Mouse (Mus musculus) ovary, postnatal 36 days (tissue): ENCODE measurements at regions not wholly inside any gene's neighbourhood (a gene's known extent, or its start where the extent isn't known, plus 50 kb on each side); places are given as distances from the start of the nearest gene placed in this dataset.

Experiments
- DNase-seq: peaks from one replicate; pipeline ENCODE4 v3.0.0; 2022; ENCODE audit warnings: low spot score, mixed read lengths

DNA sequence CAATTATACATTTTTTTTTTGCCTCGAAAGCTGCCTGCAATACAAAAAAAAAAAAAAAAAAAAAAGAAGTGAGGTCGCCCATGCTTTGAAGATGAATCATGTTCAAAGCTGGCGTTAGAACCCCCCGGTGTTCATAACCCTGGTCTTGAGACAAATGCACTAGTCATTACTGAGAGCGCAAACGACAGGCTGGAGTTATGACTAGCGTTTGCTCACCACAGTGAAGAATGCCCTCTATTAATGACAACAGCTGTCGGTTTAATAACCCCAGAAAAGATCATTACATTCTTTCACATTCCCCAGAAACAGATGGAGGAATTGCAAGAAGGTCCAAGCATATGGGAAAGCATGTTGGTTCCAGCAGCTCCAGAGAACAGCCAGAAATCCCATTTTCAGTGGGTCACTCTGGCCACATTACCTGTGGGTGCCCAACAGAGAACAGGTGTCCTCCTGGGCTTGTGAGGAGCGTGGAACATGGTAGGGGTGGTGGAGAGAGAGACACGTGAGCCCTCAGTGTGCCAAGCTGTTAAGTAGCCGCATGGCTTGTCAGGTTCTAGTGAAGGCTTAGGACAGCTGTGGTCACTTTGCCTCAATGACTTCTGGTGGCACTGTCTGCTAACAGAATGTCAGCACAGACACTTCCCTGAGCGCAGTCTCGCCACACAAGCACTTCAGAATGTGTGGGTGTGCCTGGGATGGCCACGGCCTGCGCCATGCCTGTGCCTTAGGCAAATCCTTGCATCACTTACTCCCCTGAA, 60.4 kb downstream of the Aipl1 start:
- no peak for DNase-seq

DNA sequence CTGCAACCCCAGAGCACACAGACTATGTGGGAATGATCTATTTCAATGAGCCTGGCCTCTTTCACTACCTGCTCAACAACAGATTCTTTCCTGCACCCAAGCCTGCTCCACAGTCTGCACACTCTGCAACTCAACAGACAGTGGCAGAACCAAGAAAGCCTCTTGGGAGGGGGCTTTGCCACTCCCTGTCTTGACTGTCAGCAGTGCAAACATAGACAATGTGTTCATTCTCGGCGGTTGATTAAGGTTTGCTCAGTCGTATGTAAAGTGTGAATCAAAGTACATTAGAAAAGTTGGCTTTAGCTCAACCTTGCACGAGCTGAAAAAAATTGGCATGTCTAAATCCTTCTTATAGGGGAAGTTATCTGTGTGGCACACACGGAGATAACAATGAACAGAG, 66.0 kb downstream of the Aipl1 start:
- DNase-seq = no peak

DNA sequence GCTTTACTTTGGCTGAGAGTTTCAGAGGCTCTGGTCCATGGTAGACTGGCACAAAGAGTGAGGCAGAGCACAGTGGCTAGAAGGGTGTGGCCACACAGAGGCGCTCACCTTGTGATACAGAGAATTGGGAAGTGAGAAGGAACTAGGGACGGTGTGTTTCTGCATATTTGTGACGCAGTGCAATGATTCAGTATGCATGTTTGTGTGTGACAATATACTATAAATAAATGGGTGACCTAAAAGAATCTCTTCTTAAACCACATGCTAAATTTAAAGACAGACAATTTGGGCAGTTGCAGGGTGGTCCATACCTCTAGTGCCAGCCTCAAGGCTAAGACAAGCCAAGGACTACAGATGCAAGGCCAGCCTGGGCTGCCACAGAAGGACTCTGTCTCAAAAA, 75.0 kb downstream of the Aipl1 start:
- DNase-seq = no peak

DNA sequence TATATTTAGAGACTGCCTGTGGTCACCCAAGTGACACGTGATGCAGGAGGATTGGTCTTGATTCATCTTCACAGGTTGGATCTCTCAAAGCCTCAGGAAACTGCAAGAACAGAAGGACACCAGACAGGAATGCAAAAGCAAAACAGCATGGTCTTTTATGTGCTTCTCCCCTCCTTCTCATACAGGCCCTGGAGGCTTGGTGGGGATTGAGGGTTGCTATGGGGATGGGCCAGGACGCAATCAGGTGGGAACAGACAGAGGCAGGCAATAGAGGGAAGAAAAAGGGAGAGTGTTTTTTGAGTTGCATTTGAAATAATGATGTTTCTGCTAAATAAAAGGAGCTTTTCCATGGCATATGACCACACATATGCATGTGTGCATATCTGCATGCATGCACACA, 84.8 kb downstream of the Aipl1 start:
- no peak for DNase-seq

DNA sequence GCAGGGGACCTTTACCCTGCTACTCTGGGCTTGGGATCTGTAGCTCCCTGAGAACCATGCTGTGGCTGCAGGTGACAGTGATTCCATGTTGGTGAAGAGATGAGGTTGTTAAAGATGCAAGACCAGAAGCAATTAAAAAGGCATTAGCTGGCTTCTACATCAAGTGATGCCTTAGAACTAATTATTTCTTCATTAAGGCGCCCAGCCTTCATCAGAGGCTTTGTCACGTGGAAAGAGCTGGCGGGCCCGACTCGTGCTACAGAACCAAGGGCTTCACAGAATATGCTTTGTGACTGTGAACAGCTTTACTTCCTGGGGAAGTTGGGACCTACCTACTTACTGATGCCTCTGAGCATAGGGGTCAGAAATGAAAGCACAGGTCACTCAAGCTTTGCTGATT, 90.1 kb downstream of the Aipl1 start:
- DNase-seq = no peak

DNA sequence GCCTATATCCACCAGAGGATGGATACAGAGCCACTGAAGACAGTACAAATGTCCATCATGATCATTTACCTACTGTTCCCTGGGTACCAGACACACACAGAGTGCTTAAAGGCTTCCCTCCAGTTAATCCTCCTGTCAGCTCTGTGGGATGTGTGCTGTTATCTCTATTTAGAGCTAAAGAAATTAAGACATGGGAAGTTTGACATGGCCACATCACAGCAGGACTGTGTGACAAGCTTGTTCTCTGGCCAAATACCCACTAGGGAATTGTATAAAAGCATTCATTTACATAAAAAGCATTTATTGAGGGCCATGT, 92.3 kb downstream of the Aipl1 start:
- no peak for DNase-seq

DNA sequence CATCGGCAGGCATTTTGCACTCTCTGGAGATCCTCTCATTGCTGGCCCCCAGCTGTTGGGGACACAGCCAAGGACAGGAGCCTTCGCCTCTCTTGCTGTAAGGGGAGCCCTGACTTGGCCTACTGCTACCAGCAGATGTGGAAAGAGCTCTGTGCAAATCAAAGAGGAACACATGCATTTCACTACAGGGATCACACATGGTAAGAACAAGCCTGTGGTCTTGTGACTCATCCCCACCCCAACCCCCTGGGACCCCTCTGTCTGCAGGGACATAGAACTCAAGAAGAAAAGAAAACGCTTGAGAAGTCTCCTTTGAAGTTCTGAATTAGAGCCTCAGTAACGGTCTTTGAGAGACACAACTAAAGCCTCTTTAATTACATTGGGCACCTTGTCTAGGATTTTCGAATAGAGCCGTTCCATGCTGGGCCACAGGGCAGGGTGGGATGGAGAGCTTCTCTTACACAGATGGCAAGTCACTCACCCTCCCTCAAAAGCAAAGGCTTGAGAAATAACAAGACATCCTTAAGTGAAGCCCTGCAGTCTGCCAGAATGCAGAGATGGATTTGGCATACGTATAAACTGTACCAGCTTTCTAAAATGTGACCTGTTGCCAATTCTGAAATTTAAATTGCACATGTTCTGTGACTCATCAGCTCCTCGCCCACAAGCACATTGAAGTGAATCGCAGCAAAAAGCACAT, 92.8 kb downstream of the Aipl1 start:
- DNase-seq = no peak

DNA sequence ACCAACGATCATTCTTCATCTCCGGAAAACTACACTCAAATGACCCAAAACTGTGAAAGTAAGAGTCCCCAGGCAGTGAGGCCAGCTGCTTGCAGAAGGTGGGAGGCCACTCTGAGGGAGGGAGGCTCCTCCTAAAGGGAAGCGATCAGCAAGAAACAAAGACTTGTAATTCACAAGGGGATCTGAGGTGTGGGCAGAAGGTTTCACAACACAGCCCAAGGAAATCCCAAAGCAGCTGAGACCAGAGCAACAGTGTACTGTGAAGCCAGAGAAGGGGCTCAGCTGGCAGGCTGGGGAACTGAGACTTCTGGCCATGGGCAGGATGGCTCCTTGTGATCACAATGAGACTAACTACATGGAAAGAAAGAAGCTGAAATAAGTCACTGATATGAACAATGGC, 93.8 kb downstream of the Aipl1 start:
- DNase-seq = no peak

DNA sequence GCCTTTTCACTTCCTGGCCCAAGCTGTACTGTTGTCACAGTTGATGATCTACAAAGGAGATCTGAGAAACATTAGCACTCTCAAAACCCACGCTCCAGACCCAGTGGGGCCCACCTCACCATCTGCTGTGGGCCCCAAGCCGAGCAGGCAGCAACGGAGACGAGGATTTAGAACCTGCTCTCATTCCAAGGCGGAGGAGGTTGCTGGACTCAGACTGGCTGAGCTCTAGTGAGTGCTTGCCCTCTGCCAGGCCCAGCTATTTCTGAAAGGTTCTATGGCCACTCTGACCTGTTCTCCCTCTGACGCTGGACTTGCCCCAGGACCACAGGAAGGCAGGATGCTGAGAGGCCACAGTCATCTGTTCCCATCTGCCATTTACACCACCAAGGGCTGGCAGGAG, 98.2 kb downstream of the Aipl1 start:
- no peak for DNase-seq

DNA sequence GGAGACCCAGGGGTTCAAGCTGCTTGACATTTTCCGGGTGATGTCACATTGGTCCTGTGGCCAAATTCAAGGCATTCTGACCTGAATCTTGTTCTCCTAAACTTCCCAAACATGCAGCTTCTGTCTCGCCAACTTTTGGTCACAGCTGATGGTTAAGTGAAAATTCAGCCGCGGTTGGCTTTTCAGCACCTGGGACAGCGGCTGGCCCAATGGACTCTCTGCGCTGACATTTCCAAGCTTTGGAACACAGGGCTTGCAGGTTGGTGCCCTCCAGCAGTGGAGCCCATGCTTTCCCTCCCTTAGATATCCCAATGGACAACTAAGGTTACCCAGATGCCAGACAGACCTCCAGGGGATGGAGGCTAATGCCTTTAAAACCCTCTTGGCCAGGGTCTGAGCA, 100.2 kb downstream of the Aipl1 start:
- peak; percentile 5 for DNase-seq

DNA sequence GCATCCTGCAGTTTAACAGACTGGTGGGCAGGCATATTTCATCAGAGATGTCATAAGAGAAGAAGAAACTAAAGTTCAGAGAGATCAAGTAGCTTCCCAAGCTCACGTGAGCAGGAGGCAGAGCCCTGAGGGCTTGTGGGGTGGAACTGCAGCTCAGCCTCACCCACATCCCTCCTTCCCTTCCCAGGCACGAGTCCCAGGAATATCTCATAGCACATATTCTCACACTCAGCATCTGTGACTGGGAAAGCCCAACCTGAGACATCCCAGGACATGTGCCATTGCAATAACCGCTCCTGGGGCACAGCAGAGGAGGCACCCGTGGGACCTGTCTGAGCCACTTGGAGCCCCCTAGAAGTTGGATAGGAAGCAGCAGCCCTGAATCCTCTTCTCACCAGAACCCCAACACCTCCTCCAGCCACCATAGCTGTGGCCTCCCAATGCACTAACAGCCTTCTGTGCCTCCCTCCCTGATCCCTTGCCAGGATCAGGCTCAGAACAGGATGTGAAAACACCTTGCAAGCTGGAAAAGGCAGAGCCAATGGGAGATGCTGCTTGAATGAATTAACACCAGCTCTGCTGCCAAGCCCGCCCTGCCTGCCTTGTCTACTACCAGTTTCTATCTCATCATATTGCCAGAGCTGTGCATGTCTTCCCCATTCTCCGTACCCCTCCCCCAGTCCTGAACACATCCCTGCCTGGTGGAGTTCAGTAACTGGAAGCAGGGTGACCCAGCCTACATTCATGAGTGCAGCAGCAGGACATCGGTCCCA, 107.4 kb downstream of the Aipl1 start:
- DNase-seq = no peak

DNA sequence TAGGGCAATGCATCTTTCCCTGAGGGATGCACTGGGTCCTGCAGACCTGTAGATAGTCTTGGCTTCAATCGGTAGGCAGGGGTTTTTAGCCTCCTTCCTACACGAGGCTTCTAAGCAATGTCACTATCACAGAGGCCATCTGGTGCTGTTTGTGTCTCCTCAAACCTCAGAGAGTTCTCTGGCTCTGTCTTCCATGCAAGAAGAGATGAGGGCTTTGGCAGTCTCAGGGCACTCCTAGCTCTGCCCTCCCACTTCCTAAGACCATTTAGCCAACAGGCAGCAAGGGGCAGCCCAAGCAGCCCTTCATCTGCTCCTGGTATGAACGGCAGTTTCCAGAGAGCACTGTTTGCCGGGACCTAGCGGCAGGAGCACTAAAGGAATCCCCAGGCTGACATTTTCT, 122.6 kb downstream of the Aipl1 start:
- DNase-seq = no peak

DNA sequence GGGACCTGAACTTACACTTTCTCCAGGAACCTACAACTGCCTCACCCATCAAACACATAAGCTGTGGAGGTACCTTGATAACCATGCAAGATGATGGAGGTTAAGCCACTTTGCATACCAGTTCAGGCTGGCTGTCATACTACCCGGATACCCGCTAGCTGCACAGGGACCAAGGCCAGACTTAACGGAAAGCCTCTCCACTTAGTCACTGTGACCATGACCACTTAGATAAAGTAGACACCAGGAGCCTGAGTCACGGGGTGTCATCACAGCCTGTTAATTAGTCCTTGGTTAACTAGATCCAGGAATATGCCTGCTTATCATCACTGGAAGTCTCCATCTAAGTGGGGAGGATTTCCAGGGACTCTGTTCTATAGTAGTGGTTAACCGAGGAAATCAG, 124.7 kb downstream of the Aipl1 start:
- DNase-seq = no peak

DNA sequence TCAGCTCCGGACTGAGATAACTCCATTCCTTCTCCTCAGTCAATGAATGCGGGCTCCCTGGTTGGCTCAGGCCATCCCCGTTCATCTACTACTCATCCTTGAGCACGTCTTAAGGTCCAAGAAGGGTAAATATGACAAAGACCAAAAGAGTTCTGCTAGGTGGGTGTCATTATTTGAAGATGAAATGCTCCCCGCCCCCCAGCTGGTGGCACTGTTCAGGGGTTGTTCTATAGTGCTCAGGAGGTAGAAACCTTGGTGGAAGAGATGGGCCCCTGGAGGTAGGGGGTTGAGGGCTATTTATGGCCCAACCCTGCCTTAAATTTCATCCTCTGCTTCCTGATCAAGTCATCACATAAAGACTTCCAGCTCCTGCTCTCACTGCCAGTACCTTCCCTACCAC, 126.0 kb downstream of the Aipl1 start:
- no peak for DNase-seq

DNA sequence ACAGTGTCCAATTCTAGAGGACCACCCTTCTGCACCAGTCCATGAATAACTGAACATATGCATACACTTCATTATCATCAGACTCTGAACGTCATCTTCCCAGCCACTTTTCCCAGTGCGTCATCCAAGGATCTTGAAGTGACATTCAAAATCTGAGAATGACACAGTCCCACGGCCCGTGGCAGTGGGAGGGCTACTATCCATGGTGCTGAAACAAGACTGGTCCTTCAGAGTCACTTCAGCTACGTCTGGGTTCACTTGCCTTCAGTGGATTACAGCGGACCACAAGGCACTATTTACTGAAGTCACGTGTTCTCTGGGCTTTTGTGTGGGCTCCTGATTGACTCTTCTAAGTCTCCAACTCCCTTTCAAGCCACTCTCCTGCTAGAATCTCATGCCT, 128.7 kb downstream of the Aipl1 start:
- DNase-seq = no peak

DNA sequence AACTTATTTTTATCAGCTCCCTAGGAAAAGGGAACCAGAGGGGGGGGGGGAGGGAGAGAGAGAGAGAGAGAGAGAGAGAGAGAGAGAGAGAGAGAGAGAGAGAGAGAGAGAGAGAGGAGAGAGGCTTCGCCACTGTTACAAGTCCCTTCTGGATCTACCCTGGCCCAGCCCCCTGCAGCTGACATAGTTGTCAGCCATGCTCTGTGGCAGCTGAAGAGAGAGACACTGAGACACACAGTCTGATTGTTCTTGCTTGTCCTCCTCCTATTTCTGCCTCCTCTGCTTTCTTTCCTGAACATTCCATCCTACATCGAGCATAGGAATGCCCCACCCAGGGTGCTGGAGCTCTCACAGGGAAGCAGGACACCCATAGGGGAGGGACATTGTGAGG, 134.3 kb downstream of the Aipl1 start:
- DNase-seq = no peak

DNA sequence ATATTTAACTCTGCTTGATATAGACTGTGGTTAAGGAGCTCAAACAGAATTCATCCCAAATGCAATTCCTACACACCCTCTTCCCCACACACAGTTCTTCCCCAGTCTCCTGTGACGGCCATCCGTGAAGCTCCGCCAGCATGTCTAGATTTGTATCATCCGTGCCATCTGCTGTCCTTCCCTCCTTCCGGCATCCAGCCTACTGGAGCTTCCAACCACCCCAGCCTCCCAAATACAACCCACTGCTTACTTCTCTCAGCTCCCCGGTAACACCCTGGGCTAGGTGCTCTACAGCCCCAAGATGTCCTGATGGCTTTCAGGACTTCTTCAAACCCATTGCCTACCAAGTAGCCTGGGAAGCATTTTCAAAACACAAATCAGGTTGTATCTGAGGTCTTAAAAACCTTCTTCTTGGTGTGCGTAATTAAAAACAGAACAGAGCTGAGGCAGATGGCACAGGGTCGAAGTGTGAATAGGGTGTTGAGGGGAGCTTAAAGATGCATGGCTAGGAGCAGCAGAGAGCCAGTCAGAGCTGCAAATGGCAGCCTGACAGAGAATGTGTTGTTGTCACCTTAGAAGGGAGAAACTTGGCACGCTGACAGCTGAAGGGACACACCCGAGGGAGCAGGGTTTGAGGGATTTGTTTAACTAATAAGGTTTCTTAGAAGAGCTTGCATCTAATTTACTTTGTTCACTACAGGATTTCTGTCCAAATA, 134.8 kb downstream of the Aipl1 start:
- DNase-seq = no peak

DNA sequence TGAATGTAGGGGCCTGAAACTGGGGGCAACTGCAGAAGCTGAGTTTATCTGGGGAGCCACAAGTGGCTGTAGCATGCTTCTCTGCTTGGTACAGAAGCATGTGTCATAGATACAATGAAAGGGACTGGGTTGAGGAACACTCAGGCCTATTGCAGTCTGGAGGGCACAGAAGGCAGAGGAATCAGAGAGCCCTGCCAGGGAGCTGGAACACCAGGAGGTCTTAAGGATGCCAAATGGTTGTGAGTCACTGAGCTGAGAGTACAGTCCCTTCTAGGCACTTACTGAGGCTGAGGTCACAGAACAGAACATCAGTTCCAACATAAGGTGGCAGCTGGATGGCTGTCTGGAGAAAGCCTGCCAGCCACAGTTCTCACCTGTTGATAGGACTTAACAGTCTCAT, 136.5 kb downstream of the Aipl1 start:
- DNase-seq = no peak

DNA sequence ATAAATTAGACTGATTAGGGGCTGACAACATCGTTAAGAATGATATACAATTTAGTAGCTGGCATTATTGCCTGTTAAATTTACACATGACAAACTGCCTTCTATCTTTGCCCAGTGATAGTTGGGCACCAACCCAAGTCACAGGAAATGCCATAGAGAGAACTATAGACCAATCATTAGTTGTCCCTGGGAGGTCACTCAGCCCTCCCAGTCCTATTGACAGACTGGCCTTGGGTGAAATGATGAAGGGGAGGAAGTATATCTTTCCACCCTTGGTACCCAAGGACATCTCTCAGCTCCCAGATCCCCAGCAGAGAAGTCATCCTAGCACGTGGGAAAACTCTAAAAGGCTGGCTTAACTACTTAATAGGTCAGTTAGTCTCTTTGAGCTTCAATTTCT, 139.8 kb downstream of the Aipl1 start:
- no peak for DNase-seq

DNA sequence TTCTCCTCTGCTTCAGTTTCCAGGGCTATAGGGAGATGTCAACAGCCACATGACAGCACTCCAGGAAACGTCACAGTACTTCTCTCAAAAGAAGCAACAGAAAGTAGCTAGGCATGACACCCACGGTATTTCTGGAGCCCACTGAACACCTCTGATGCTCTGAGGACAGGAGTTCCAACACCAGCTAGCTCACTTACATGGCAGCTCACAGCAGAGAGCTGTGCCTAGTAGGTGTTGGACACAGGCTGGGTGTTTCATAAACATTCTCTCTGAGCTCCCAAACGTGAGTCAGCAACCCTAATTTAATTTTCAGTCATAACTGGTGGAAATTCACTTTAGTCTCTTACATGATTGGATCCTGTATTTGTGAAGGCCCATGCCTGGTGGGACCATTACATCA, 140.2 kb downstream of the Aipl1 start:
- DNase-seq = no peak

DNA sequence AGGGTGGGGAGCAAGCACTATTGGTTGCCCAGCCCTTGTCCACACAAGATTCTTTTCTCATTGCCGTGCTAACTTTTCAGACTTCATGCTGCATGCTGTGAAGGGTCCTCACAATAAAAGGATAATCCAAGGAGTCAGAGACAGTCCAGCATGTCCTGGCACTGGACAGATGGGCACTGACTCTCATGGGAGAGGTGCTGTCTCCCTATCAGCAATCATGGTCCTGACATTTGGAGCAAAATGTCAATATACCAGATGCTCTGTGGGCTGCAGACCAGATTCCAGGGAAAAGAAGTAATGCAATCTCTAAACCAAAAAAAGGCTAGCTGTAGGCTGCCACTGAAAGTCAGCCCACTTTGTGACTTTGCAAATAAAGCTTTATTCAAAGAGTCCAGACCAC, 141.5 kb downstream of the Wscd1 start:
- DNase-seq = no peak

DNA sequence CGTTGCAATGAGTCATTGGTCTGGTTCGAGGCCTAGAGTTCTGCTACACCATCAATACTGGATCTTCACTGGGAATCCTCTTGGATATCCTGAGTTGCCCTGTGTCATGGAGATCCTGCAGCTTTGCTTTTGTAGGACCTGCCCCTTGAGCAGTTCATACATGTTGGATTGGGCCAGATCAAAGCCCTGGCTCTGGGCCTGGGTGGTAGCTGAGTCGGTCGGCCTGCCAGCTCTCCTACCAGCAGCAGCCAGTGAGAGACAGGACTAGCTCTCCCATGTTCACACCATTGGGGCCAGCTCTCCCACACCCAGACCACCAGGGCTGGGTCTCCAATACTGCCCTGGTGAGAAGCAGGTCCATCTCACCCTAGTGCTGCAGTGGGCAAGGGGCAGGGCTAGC, 139.4 kb downstream of the Wscd1 start:
- DNase-seq = no peak

DNA sequence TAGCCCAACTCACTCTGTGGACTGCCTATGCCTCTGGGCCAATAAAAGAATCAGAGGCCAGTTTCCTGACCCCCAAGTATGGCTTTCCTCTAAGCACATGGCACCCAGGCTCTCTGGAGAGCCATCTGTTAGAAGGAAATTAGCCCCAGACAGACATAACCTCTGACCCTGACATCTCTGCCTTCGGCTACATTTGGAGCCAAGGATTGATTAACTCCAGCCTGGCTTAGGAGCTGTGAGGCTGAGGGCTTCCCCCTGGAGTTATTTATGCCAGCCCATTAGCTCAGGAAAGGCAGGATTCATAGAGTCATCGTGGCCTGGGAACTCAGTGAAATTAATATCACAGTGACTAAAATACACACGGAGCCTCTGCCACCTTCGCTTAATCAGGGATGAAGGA, 137.5 kb downstream of the Wscd1 start:
- no peak for DNase-seq
